Mouse (Mus musculus): ENCODE measurements around the gene Sac3d1. TPM values are rescaled to one million over a fixed set of nuclear protein-coding genes. Genes with fewer than 3 reads are reported as not detected.

Sac3d1 gene
- polyA plus RNA-seq, 1 experiment from 2014 or later: 38.1 TPM

GRCm38 (mm10) chr19:6084478-6085248 is 33.8 kb downstream of the Sac3d1 start, which contains the start of the genes Zfpl1 and Cdca5:
Gene Zfpl1, minus strand, starts transcription at chr19:6084956.
Gene Cdca5, plus strand, starts transcription at chr19:6084983.
- peak; percentile 78 for ATAC-seq (replicated peaks; ENCODE audit: insufficient number of reproducible peaks, low FRiP score, low TSS enrichment)
- peak within 1 kb of the TSS; percentile 78 for H3K9ac ChIP-seq (ENCODE audit: low read depth, low read length)
- H3K4me1 ChIP-seq (ENCODE audit: control insufficient read depth, insufficient read depth, low read length): peaks cover 11% of the 10 kb centered on the region
- peak within 1 kb of the TSS; percentile 64 for H3K27ac ChIP-seq (ENCODE audit: low read depth, low read length)
- no peaks in the 10 kb centered on the region for H3K9me3 ChIP-seq (replicated peaks; ENCODE audit: control insufficient read depth, low read length)
- H3K36me3 ChIP-seq (ENCODE audit: control insufficient read depth, insufficient read depth, low read length): peaks cover 18% of the 10 kb centered on the region
- under 1% methylated on average over 58 of the region's 58 CpGs for WGBS (ENCODE audit: insufficient replicate concordance)
- H3K27me3 ChIP-seq (ENCODE audit: control insufficient read depth, insufficient read depth, low read length): no peaks in the 10 kb centered on the region
- peak within 1 kb of the TSS; percentile 94 for H3K4me2 ChIP-seq
- H3K4me3 ChIP-seq (ENCODE audit: low read depth, low read length): peak within 1 kb of the TSS; percentile 92

- H3K4me3 ChIP-seq (ENCODE audit: low read depth, low read length): no peak within 1 kb of the TSS
- ATAC-seq (replicated peaks; ENCODE audit: insufficient number of reproducible peaks, low FRiP score, low TSS enrichment): no peak
- H3K27ac ChIP-seq (ENCODE audit: low read depth, low read length): no peak within 1 kb of the TSS
- H3K27me3 ChIP-seq (ENCODE audit: control insufficient read depth, insufficient read depth, low read length): no peaks in the 10 kb centered on the region
- WGBS (ENCODE audit: insufficient replicate concordance): 86% methylated on average over 9 of the region's 9 CpGs
- no peaks in the 10 kb centered on the region for H3K9me3 ChIP-seq (replicated peaks; ENCODE audit: control insufficient read depth, low read length)
- H3K4me1 ChIP-seq (ENCODE audit: control insufficient read depth, insufficient read depth, low read length): peaks cover 11% of the 10 kb centered on the region
- H3K36me3 ChIP-seq (ENCODE audit: control insufficient read depth, insufficient read depth, low read length): peaks cover 13% of the 10 kb centered on the region
- H3K4me2 ChIP-seq: no peak within 1 kb of the TSS
- no peak within 1 kb of the TSS for H3K9ac ChIP-seq (ENCODE audit: low read depth, low read length)
These were observed 36.3 kb downstream of the Sac3d1 start, which contains the start of gene Gm28374 for GRCm38 (mm10) chr19:6082156-6082555. Gene Gm28374, minus strand, starts transcription at chr19:6082256.

- WGBS (ENCODE audit: insufficient replicate concordance): 86% methylated on average over 12 of the region's 12 CpGs
- H3K36me3 ChIP-seq (ENCODE audit: control insufficient read depth, insufficient read depth, low read length): peaks cover 8% of the 10 kb centered on the region
- no peak for ATAC-seq (replicated peaks; ENCODE audit: insufficient number of reproducible peaks, low FRiP score, low TSS enrichment)
These were observed 38.4 kb downstream of the Sac3d1 start, which contains the start of gene Tmem262 for GRCm38 (mm10) chr19:6079983-6080480. Gene Tmem262, plus strand, starts transcription at chr19:6080033.

GRCm38 (mm10) chr19:6076564-6077393 is 41.7 kb downstream of the Sac3d1 start, which contains the start of gene Vps51:
Gene Vps51, minus strand, starts transcription at chr19:6077231.
- Histone ChIP-seq H3K9ac (ENCODE audit: low read depth, low read length) (peak within 1 kb of the TSS; percentile 77), H3K4me1 (ENCODE audit: control insufficient read depth, insufficient read depth, low read length) (peaks cover 6% of the 10 kb centered on the region), H3K4me3 (ENCODE audit: low read depth, low read length) (peak within 1 kb of the TSS; percentile 64), H3K4me2 (peak within 1 kb of the TSS; percentile 96), H3K27me3 (ENCODE audit: control insufficient read depth, insufficient read depth, low read length) (no peaks in the 10 kb centered on the region), H3K36me3 (ENCODE audit: control insufficient read depth, insufficient read depth, low read length) (peaks cover 1% of the 10 kb centered on the region), H3K27ac (ENCODE audit: low read depth, low read length) (peak within 1 kb of the TSS; percentile 67), H3K9me3 (replicated peaks; ENCODE audit: control insufficient read depth, low read length) (no peaks in the 10 kb centered on the region)
- WGBS (ENCODE audit: insufficient replicate concordance): 2% methylated on average over 33 of the region's 33 CpGs
- peak; percentile 72 for ATAC-seq (replicated peaks; ENCODE audit: insufficient number of reproducible peaks, low FRiP score, low TSS enrichment)

More at GRCm38 (mm10) chr19:6079983-6080480, 38.4 kb downstream of the Sac3d1 start, which contains the start of gene Tmem262:
- H3K4me3 ChIP-seq (ENCODE audit: low read depth, low read length): no peak within 1 kb of the TSS
- no peak within 1 kb of the TSS for H3K27ac ChIP-seq (ENCODE audit: low read depth, low read length)
- no peak within 1 kb of the TSS for H3K9ac ChIP-seq (ENCODE audit: low read depth, low read length)
- H3K9me3 ChIP-seq (replicated peaks; ENCODE audit: control insufficient read depth, low read length): no peaks in the 10 kb centered on the region
- H3K27me3 ChIP-seq (ENCODE audit: control insufficient read depth, insufficient read depth, low read length): no peaks in the 10 kb centered on the region
- H3K4me1 ChIP-seq (ENCODE audit: control insufficient read depth, insufficient read depth, low read length): peaks cover 14% of the 10 kb centered on the region
- H3K4me2 ChIP-seq: no peak within 1 kb of the TSS

GRCm38 (mm10) chr19:6073889-6074288 is 44.6 kb downstream of the Sac3d1 start:
- H3K9ac ChIP-seq (ENCODE audit: low read depth, low read length): no peak overlapping the region
- peaks cover 6% of the 10 kb centered on the region for H3K4me1 ChIP-seq (ENCODE audit: control insufficient read depth, insufficient read depth, low read length)
- 92% methylated on average over 5 of the region's 5 CpGs for WGBS (ENCODE audit: insufficient replicate concordance)
- no peaks in the 10 kb centered on the region for H3K27me3 ChIP-seq (ENCODE audit: control insufficient read depth, insufficient read depth, low read length)
- H3K27ac ChIP-seq (ENCODE audit: low read depth, low read length): no peak overlapping the region
- no peak overlapping the region for H3K4me2 ChIP-seq
- no peak overlapping the region for H3K4me3 ChIP-seq (ENCODE audit: low read depth, low read length)
- peaks cover 14% of the 10 kb centered on the region for H3K36me3 ChIP-seq (ENCODE audit: control insufficient read depth, insufficient read depth, low read length)
- no peaks in the 10 kb centered on the region for H3K9me3 ChIP-seq (replicated peaks; ENCODE audit: control insufficient read depth, low read length)
- ATAC-seq (replicated peaks; ENCODE audit: insufficient number of reproducible peaks, low FRiP score, low TSS enrichment): no peak

GRCm38 (mm10) chr19:6071261-6071660 is 47.2 kb downstream of the Sac3d1 start:
- Histone ChIP-seq H3K9ac (ENCODE audit: low read depth, low read length) (no peak overlapping the region), H3K36me3 (ENCODE audit: control insufficient read depth, insufficient read depth, low read length) (peaks cover 17% of the 10 kb centered on the region), H3K4me3 (ENCODE audit: low read depth, low read length) (no peak overlapping the region), H3K9me3 (replicated peaks; ENCODE audit: control insufficient read depth, low read length) (no peaks in the 10 kb centered on the region), H3K4me1 (ENCODE audit: control insufficient read depth, insufficient read depth, low read length) (peaks cover 22% of the 10 kb centered on the region), H3K27ac (ENCODE audit: low read depth, low read length) (no peak overlapping the region), H3K4me2 (no peak overlapping the region), H3K27me3 (ENCODE audit: control insufficient read depth, insufficient read depth, low read length) (no peaks in the 10 kb centered on the region)
- ATAC-seq (replicated peaks; ENCODE audit: insufficient number of reproducible peaks, low FRiP score, low TSS enrichment): no peak
- WGBS (ENCODE audit: insufficient replicate concordance): 89% methylated on average over 19 of the region's 19 CpGs

GRCm38 (mm10) chr19:6070571-6071250 is 47.7 kb downstream of the Sac3d1 start:
- Histone ChIP-seq H3K9ac (ENCODE audit: low read depth, low read length) (no peak overlapping the region), H3K4me3 (ENCODE audit: low read depth, low read length) (no peak overlapping the region), H3K36me3 (ENCODE audit: control insufficient read depth, insufficient read depth, low read length) (peaks cover 17% of the 10 kb centered on the region), H3K27me3 (ENCODE audit: control insufficient read depth, insufficient read depth, low read length) (no peaks in the 10 kb centered on the region), H3K4me1 (ENCODE audit: control insufficient read depth, insufficient read depth, low read length) (peaks cover 18% of the 10 kb centered on the region), H3K27ac (ENCODE audit: low read depth, low read length) (no peak overlapping the region), H3K4me2 (no peak overlapping the region), H3K9me3 (replicated peaks; ENCODE audit: control insufficient read depth, low read length) (no peaks in the 10 kb centered on the region)
- no peak for ATAC-seq (replicated peaks; ENCODE audit: insufficient number of reproducible peaks, low FRiP score, low TSS enrichment)
- 85% methylated on average over 31 of the region's 31 CpGs for WGBS (ENCODE audit: insufficient replicate concordance)

- Histone ChIP-seq H3K27ac (ENCODE audit: low read depth, low read length) (no peak overlapping the region), H3K27me3 (ENCODE audit: control insufficient read depth, insufficient read depth, low read length) (no peaks in the 10 kb centered on the region), H3K36me3 (ENCODE audit: control insufficient read depth, insufficient read depth, low read length) (peaks cover 17% of the 10 kb centered on the region), H3K9me3 (replicated peaks; ENCODE audit: control insufficient read depth, low read length) (no peaks in the 10 kb centered on the region), H3K4me1 (ENCODE audit: control insufficient read depth, insufficient read depth, low read length) (peaks cover 18% of the 10 kb centered on the region), H3K4me3 (ENCODE audit: low read depth, low read length) (no peak overlapping the region), H3K4me2 (no peak overlapping the region), H3K9ac (ENCODE audit: low read depth, low read length) (no peak overlapping the region)
- WGBS (ENCODE audit: insufficient replicate concordance): 87% methylated on average over 10 of the region's 10 CpGs
- ATAC-seq (replicated peaks; ENCODE audit: insufficient number of reproducible peaks, low FRiP score, low TSS enrichment): no peak
These were observed 48.6 kb downstream of the Sac3d1 start for GRCm38 (mm10) chr19:6069851-6070250.
